Mouse (Mus musculus) heart, adult 9 months (tissue): Measurements from ENCODE around the gene BC037034.
"Not testable (repeated sequence)": the region's sequence is repeated elsewhere in the genome, so short reads cannot be mapped to it uniquely, and the experiment has no call there.

ENCODE experiments used
- DNase-seq, 2 experiments: peaks; one replicate each; pipeline ENCODE4 v3.0.0; 2022; ENCODE audit warnings: low spot score in 2 of 2

BC037034 gene

GRCm38 (mm10) chr5:138216632-138217031 lies 47.2 kb downstream of the BC037034 start:
- DNase-seq, result not testable (repeated sequence)
